Mouse (Mus musculus) heart, postnatal 10 days (tissue): ENCODE measurements around the gene Tmem258. TPM values are rescaled to one million over a fixed set of nuclear protein-coding genes. Genes with fewer than 3 reads are reported as not detected.
A peak's percentile ranks its signal among the peaks of the same experiment; 100 is the strongest.

Experiments used
- DNase-seq, 2 experiments: peaks; one replicate each; pipeline ENCODE4 v3.0.0; 2021
- intact Hi-C: fragments of 180-260 bp; cut with DNase I; formaldehyde crosslinking; loops from one replicate; pipeline ENCODE4 v1.15.1; 2025
- total RNA-seq, 2 experiments: library from RNA; stranded (reverse); gene quantifications; 2 replicates each; pipeline ENCODE4 v1.2.3; 2021

Tmem258 gene
- total RNA-seq, 2 experiments from 2014 or later = 145 TPM

GRCm38 (mm10) chr19:10183299-10183983, 20.4 kb upstream of the Tmem258 start:
- intact Hi-C loops = loop anchor here (2.0 to 5.0 kb wide), 2 partner anchors 83 to 146 kb away; partner anchors contain the start of gene Fads2
- DNase-seq = peak; percentile 80 to 82

- no peak for DNase-seq
- intact Hi-C loops = loop anchor here (5.0 kb wide), 1 partner anchor 147 kb away; no protein-coding TSS in a partner anchor
These were observed 19.7 kb upstream of the Tmem258 start for GRCm38 (mm10) chr19:10184096-10184495.

- DNase-seq = no peak
- intact Hi-C loops = no loop called here
These were observed 17.9 kb upstream of the Tmem258 start for GRCm38 (mm10) chr19:10185876-10186275.

- intact Hi-C loops = no loop called here
These were observed 17.2 kb upstream of the Tmem258 start for GRCm38 (mm10) chr19:10186569-10186968.

GRCm38 (mm10) chr19:10188281-10188811, 15.5 kb upstream of the Tmem258 start:
- intact Hi-C loops = no loop called here
- DNase-seq = no peak

More at GRCm38 (mm10) chr19:10186569-10186968, 17.2 kb upstream of the Tmem258 start:
- no peak for DNase-seq

GRCm38 (mm10) chr19:10189022-10189421, 14.8 kb upstream of the Tmem258 start:
- intact Hi-C loops = no loop called here
- no peak for DNase-seq

GRCm38 (mm10) chr19:10189940-10190339, 13.9 kb upstream of the Tmem258 start:
- no peak for DNase-seq
- intact Hi-C loops = no loop called here

- peak; percentile 82 to 87 for DNase-seq
- intact Hi-C loops = no loop called here
These were observed 13.0 kb upstream of the Tmem258 start for GRCm38 (mm10) chr19:10190796-10191195.

- peak in 1 of 2 experiments; percentile 19 for DNase-seq
- intact Hi-C loops = no loop called here
These were observed 12.5 kb upstream of the Tmem258 start for GRCm38 (mm10) chr19:10191326-10191725.

- DNase-seq = no peak
- intact Hi-C loops = no loop called here
These were observed 9.5 kb upstream of the Tmem258 start for GRCm38 (mm10) chr19:10194337-10194736.

GRCm38 (mm10) chr19:10195252-10195651, 8.6 kb upstream of the Tmem258 start:
- intact Hi-C loops = loop anchor here (5.0 kb wide), 1 partner anchor 283 kb away; no protein-coding TSS in a partner anchor
- no peak for DNase-seq

- no peak for DNase-seq
- intact Hi-C loops = loop anchor here (5.0 kb wide), 1 partner anchor 285 kb away; no protein-coding TSS in a partner anchor
These were observed 6.7 kb upstream of the Tmem258 start for GRCm38 (mm10) chr19:10197130-10197529.

- intact Hi-C loops = loop anchor here (2.0 to 5.0 kb wide), 2 partner anchors 197 to 286 kb away; partner anchors contain the start of genes Best1 and Rab3il1
- no peak for DNase-seq
These were observed 5.5 kb upstream of the Tmem258 start for GRCm38 (mm10) chr19:10198286-10198685.

GRCm38 (mm10) chr19:10198723-10199122, 5.1 kb upstream of the Tmem258 start:
- intact Hi-C loops = loop anchor here (2.0 to 5.0 kb wide), 2 partner anchors 198 to 286 kb away; partner anchors contain the start of genes Best1 and Rab3il1

GRCm38 (mm10) chr19:10203146-10203847, 517 bp upstream of the Tmem258 start:
- no peak for DNase-seq
- intact Hi-C loops = no loop called here

More at GRCm38 (mm10) chr19:10198723-10199122, 5.1 kb upstream of the Tmem258 start:
- peak; percentile 78 to 90 for DNase-seq

GRCm38 (mm10) chr19:10204616-10205001, 795 bp downstream of the Tmem258 start:
- intact Hi-C loops = no loop called here
- DNase-seq = peak; percentile 48 to 69

- intact Hi-C loops = no loop called here
- no peak for DNase-seq
These were observed 1.2 kb downstream of the Tmem258 start for GRCm38 (mm10) chr19:10205051-10205450.

GRCm38 (mm10) chr19:10208851-10209250, 5.0 kb downstream of the Tmem258 start:
- peak in 1 of 2 experiments; percentile 29 for DNase-seq
- intact Hi-C loops = no loop called here

- intact Hi-C loops = no loop called here
- DNase-seq = no peak
These were observed 7.1 kb downstream of the Tmem258 start for GRCm38 (mm10) chr19:10210885-10211284.

- intact Hi-C loops = no loop called here
These were observed 10.1 kb downstream of the Tmem258 start for GRCm38 (mm10) chr19:10213796-10214471.

GRCm38 (mm10) chr19:10216101-10216500, 12.3 kb downstream of the Tmem258 start:
- no peak for DNase-seq
- intact Hi-C loops = no loop called here

More at GRCm38 (mm10) chr19:10213796-10214471, 10.1 kb downstream of the Tmem258 start:
- DNase-seq = peak in 1 of 2 experiments; percentile 24
